8 mouse cellular contexts compared by ENCODE assay signal in the genomic region with DNA sequence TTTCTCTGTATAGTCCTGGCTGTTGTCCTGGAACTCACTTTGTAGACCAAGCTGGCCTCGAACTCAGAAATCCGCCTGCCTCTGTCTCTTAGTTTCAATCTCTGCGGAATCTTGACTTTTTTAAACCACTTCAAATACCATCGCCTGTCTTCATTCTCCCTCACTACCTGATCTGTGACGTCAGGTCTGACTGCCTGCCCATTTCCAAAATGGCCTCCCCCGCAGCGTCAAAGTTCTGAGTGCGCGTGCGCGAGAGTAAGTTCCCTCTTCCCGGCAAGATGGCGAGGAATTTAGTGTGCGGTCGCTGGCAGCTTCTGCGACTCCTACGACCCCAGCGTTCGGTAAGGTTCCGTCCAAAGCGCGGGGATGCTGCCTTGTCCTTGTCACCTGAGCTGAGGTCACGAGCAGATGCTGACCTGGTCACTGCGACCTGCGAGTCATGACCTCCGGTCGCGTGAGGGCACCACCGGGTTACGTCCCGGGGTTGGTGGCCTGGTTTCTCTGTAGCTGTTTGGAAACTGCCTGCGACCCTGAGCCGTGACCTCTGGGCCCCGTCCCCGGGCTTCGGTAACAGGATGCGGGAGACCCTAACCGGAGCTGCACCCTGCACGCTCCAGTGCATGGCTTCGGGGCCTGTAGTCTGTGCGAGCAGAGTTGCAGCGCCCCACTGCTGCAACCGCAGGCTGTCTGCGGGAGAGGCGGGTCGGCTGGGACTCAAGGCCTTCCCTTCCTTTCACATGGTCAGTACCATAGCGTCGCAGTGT. TPM values are rescaled to one million over a fixed set of nuclear protein-coding genes. Genes with fewer than 3 reads are reported as not detected.
DNase-seq lines count a peak whose midpoint lies in the region; ATAC-seq and TF ChIP-seq lines count a peak whose summit lies in the region.

Gene Oxa1l (plus strand): TSS at position 258 of the 764 bp plus-strand sequence.

- peak within 1 kb of the TSS; percentile 56 for H3K27ac ChIP-seq in cortical plate, adult 2 months (ENCODE audit: insufficient read depth, low read length)

- peak; percentile 98 for DNase-seq in gastrocnemius, postnatal 10 days
- DNase-seq in induced T-regulatory cell, adult 2 months (ENCODE audit: low read depth) = peak; percentile 99
- peak; percentile 86 to 97 for DNase-seq in left cerebral cortex, adult 9 months (ENCODE audit: low spot score in 2 of 2)
- peak; percentile 97 for DNase-seq in right cerebral cortex, postnatal 14 days
- DNase-seq in urinary bladder, postnatal 36 days (ENCODE audit: low spot score in 2 of 2) = peak; percentile 94 to 96

- no peak for TF ChIP-seq CTCF in cortical plate, adult 2 months (IDR thresholded peaks at IDR 0.05; ENCODE audit: extremely low read depth, insufficient read depth, low read length)

- TF ChIP-seq POLR2A in cortical plate, adult 2 months (IDR thresholded peaks at IDR 0.05; ENCODE audit: extremely low read depth, insufficient read depth, low read length) = peak; percentile 92

- ATAC-seq in activated CD4-positive, CD25-positive, alpha-beta regulatory T cell, adult 4 months = peak; percentile 84
- peak; percentile 95 for ATAC-seq in megakaryocyte progenitor cell, adult 5-6 weeks (replicated peaks; ENCODE audit: poor library complexity)

- peak within 1 kb of the TSS; percentile 77 for H3K4me3 ChIP-seq in cortical plate, adult 2 months (ENCODE audit: insufficient read depth, low read length)

- peaks cover 4% of the 10 kb centered on the region; the same call in 1 of the 2 replicates for H3K4me1 ChIP-seq in cortical plate, adult 2 months (ENCODE audit: control insufficient read depth, insufficient read depth, low read length)

RNA-seq across cellular contexts. Expression of gene Oxa1l, which starts in this region (rescaled TPM):
- polyA plus RNA-seq in activated CD4-positive, CD25-positive, alpha-beta regulatory T cell, adult 4 months (2017; shearing (Covaris generic)) = 10 to 100 TPM; 51.7 to 82.3 TPM
- polyA plus RNA-seq in cortical plate, adult 2 months (2012; rRNA removed) = 69.0 and 71.1 TPM in 2 replicates
- total RNA-seq in gastrocnemius, postnatal 10 days (2021) = 10 to 100 TPM; 64.1 to 65.5 TPM
- total RNA-seq in megakaryocyte progenitor cell, adult 5-6 weeks (2015) = 49.6 and 56.2 TPM in 2 replicates
- total RNA-seq in megakaryocyte progenitor cell, adult 5-6 weeks (2017) = 37.0 and 37.9 TPM in 2 replicates

Comparison
In these comparisons a context has a peak if more than half of its experiments do, and no peak if none do; other contexts are left out.
1. Peak in every context shown above with its lines: DNase-seq, ATAC-seq, H3K4me3 ChIP-seq and H3K27ac ChIP-seq.